Mouse (Mus musculus): ENCODE measurements at regions not wholly inside any gene's neighbourhood (a gene's known extent, or its start where the extent isn't known, plus 50 kb on each side); places are given as distances from the start of the nearest gene placed in this dataset.
A peak's percentile ranks its signal among the peaks of the same experiment; 100 is the strongest.

GRCm38 (mm10) chr13:81944047-81944446 lies 161.2 kb downstream of the Cetn3 start:
- peak; percentile 95 for ATAC-seq
- no peaks in the 10 kb centered on the region for H3K36me3 ChIP-seq (ENCODE audit: control insufficient read depth, insufficient read depth, low read length)
- H3K9ac ChIP-seq (ENCODE audit: low read depth, low read length) = no peak overlapping the region
- WGBS = 8% methylated on average over 9 of the region's 9 CpGs
- H3K27me3 ChIP-seq (ENCODE audit: control insufficient read depth, insufficient read depth, low read depth, low read length) = no peaks in the 10 kb centered on the region
- H3K4me1 ChIP-seq (ENCODE audit: control insufficient read depth, insufficient read depth, low read length) = peaks cover 12% of the 10 kb centered on the region
- H3K27ac ChIP-seq (ENCODE audit: low read length) = peak overlapping the region; percentile 41; the same call in 1 of the 2 replicates
- peak overlapping the region; percentile 38 for H3K4me3 ChIP-seq (ENCODE audit: low read depth, low read length)
- peak overlapping the region; percentile 62 for H3K4me2 ChIP-seq (ENCODE audit: low read length)
- H3K9me3 ChIP-seq (replicated peaks; ENCODE audit: control insufficient read depth, low read length, poor library complexity, severe bottlenecking) = no peaks in the 10 kb centered on the region

GRCm38 (mm10) chr13:81944469-81944868 lies 161.6 kb downstream of the Cetn3 start:
- peak overlapping the region; percentile 38 for H3K4me3 ChIP-seq (ENCODE audit: low read depth, low read length)
- ATAC-seq = peak; percentile 92
- peak overlapping the region; percentile 62 for H3K4me2 ChIP-seq (ENCODE audit: low read length)
- no peak overlapping the region for H3K9ac ChIP-seq (ENCODE audit: low read depth, low read length)
- no peaks in the 10 kb centered on the region for H3K27me3 ChIP-seq (ENCODE audit: control insufficient read depth, insufficient read depth, low read depth, low read length)
- WGBS = 26% methylated on average over 6 of the region's 6 CpGs
- no peaks in the 10 kb centered on the region for H3K9me3 ChIP-seq (replicated peaks; ENCODE audit: control insufficient read depth, low read length, poor library complexity, severe bottlenecking)
- peaks cover 12% of the 10 kb centered on the region for H3K4me1 ChIP-seq (ENCODE audit: control insufficient read depth, insufficient read depth, low read length)
- peak overlapping the region; percentile 41; the same call in 1 of the 2 replicates for H3K27ac ChIP-seq (ENCODE audit: low read length)
- H3K36me3 ChIP-seq (ENCODE audit: control insufficient read depth, insufficient read depth, low read length) = no peaks in the 10 kb centered on the region

GRCm38 (mm10) chr13:81945741-81946140 lies 162.9 kb downstream of the Cetn3 start:
- no peaks in the 10 kb centered on the region for H3K36me3 ChIP-seq (ENCODE audit: control insufficient read depth, insufficient read depth, low read length)
- H3K4me3 ChIP-seq (ENCODE audit: low read depth, low read length) = peak overlapping the region; percentile 32
- peak overlapping the region; percentile 49 for H3K9ac ChIP-seq (ENCODE audit: low read depth, low read length)
- H3K9me3 ChIP-seq (replicated peaks; ENCODE audit: control insufficient read depth, low read length, poor library complexity, severe bottlenecking) = no peaks in the 10 kb centered on the region
- peak overlapping the region; percentile 63 for H3K4me2 ChIP-seq (ENCODE audit: low read length)
- H3K4me1 ChIP-seq (ENCODE audit: control insufficient read depth, insufficient read depth, low read length) = peaks cover 12% of the 10 kb centered on the region
- WGBS = 6% methylated on average over 9 of the region's 9 CpGs
- no peaks in the 10 kb centered on the region for H3K27me3 ChIP-seq (ENCODE audit: control insufficient read depth, insufficient read depth, low read depth, low read length)
- peak overlapping the region; percentile 51 for H3K27ac ChIP-seq (ENCODE audit: low read length)
- ATAC-seq = no peak

- no peak overlapping the region for H3K9ac ChIP-seq (ENCODE audit: low read depth, low read length)
- H3K4me1 ChIP-seq (ENCODE audit: control insufficient read depth, insufficient read depth, low read length) = no peaks in the 10 kb centered on the region
- H3K36me3 ChIP-seq (ENCODE audit: control insufficient read depth, insufficient read depth, low read length) = no peaks in the 10 kb centered on the region
- no peak overlapping the region for H3K4me2 ChIP-seq (ENCODE audit: low read length)
- 82% methylated on average over 2 of the region's 2 CpGs for WGBS
- no peak overlapping the region for H3K27ac ChIP-seq (ENCODE audit: low read length)
- no peak overlapping the region for H3K4me3 ChIP-seq (ENCODE audit: low read depth, low read length)
- no peaks in the 10 kb centered on the region for H3K27me3 ChIP-seq (ENCODE audit: control insufficient read depth, insufficient read depth, low read depth, low read length)
- H3K9me3 ChIP-seq (replicated peaks; ENCODE audit: control insufficient read depth, low read length, poor library complexity, severe bottlenecking) = no peaks in the 10 kb centered on the region
- no peak for ATAC-seq
Observed at GRCm38 (mm10) chr13:81965431-81965830, 182.6 kb downstream of the Cetn3 start.

GRCm38 (mm10) chr13:81975878-81976277 lies 193.0 kb downstream of the Cetn3 start:
- Histone ChIP-seq H3K4me2 (ENCODE audit: low read length) (no peak overlapping the region), H3K9ac (ENCODE audit: low read depth, low read length) (no peak overlapping the region), H3K4me1 (ENCODE audit: control insufficient read depth, insufficient read depth, low read length) (no peaks in the 10 kb centered on the region), H3K9me3 (replicated peaks; ENCODE audit: control insufficient read depth, low read length, poor library complexity, severe bottlenecking) (no peaks in the 10 kb centered on the region), H3K4me3 (ENCODE audit: low read depth, low read length) (no peak overlapping the region), H3K27me3 (ENCODE audit: control insufficient read depth, insufficient read depth, low read depth, low read length) (no peaks in the 10 kb centered on the region), H3K36me3 (ENCODE audit: control insufficient read depth, insufficient read depth, low read length) (no peaks in the 10 kb centered on the region), H3K27ac (ENCODE audit: low read length) (no peak overlapping the region)
- 39% methylated on average over 2 of the region's 2 CpGs for WGBS
- peak; percentile 76; the same call in 1 of the 2 replicates for ATAC-seq

- ATAC-seq = no peak
- Histone ChIP-seq H3K4me2 (ENCODE audit: low read length) (no peak overlapping the region), H3K9ac (ENCODE audit: low read depth, low read length) (no peak overlapping the region), H3K9me3 (replicated peaks; ENCODE audit: control insufficient read depth, low read length, poor library complexity, severe bottlenecking) (no peaks in the 10 kb centered on the region), H3K4me3 (ENCODE audit: low read depth, low read length) (no peak overlapping the region), H3K27me3 (ENCODE audit: control insufficient read depth, insufficient read depth, low read depth, low read length) (no peaks in the 10 kb centered on the region), H3K36me3 (ENCODE audit: control insufficient read depth, insufficient read depth, low read length) (no peaks in the 10 kb centered on the region), H3K4me1 (ENCODE audit: control insufficient read depth, insufficient read depth, low read length) (no peaks in the 10 kb centered on the region), H3K27ac (ENCODE audit: low read length) (no peak overlapping the region)
- WGBS = 88% methylated on average over 6 of the region's 6 CpGs
Observed at GRCm38 (mm10) chr13:81978003-81978402, 195.1 kb downstream of the Cetn3 start.

- no peak for ATAC-seq
- no peaks in the 10 kb centered on the region for H3K9me3 ChIP-seq (replicated peaks; ENCODE audit: control insufficient read depth, low read length, poor library complexity, severe bottlenecking)
- H3K27ac ChIP-seq (ENCODE audit: low read length) = no peak overlapping the region
- no peaks in the 10 kb centered on the region for H3K4me1 ChIP-seq (ENCODE audit: control insufficient read depth, insufficient read depth, low read length)
- H3K27me3 ChIP-seq (ENCODE audit: control insufficient read depth, insufficient read depth, low read depth, low read length) = no peaks in the 10 kb centered on the region
- no peak overlapping the region for H3K4me2 ChIP-seq (ENCODE audit: low read length)
- H3K36me3 ChIP-seq (ENCODE audit: control insufficient read depth, insufficient read depth, low read length) = no peaks in the 10 kb centered on the region
- H3K4me3 ChIP-seq (ENCODE audit: low read depth, low read length) = no peak overlapping the region
- H3K9ac ChIP-seq (ENCODE audit: low read depth, low read length) = no peak overlapping the region
Observed at GRCm38 (mm10) chr13:81979289-81979688, 196.4 kb downstream of the Cetn3 start.

GRCm38 (mm10) chr13:81980094-81980493 lies 197.2 kb downstream of the Cetn3 start:
- Histone ChIP-seq H3K9me3 (replicated peaks; ENCODE audit: control insufficient read depth, low read length, poor library complexity, severe bottlenecking) (no peaks in the 10 kb centered on the region), H3K27me3 (ENCODE audit: control insufficient read depth, insufficient read depth, low read depth, low read length) (no peaks in the 10 kb centered on the region), H3K4me2 (ENCODE audit: low read length) (no peak overlapping the region), H3K9ac (ENCODE audit: low read depth, low read length) (no peak overlapping the region), H3K27ac (ENCODE audit: low read length) (no peak overlapping the region), H3K36me3 (ENCODE audit: control insufficient read depth, insufficient read depth, low read length) (no peaks in the 10 kb centered on the region), H3K4me3 (ENCODE audit: low read depth, low read length) (no peak overlapping the region), H3K4me1 (ENCODE audit: control insufficient read depth, insufficient read depth, low read length) (no peaks in the 10 kb centered on the region)
- no peak for ATAC-seq
- 82% methylated on average over 5 of the region's 5 CpGs for WGBS

- no peak overlapping the region for H3K4me3 ChIP-seq (ENCODE audit: low read depth, low read length)
- H3K36me3 ChIP-seq (ENCODE audit: control insufficient read depth, insufficient read depth, low read length) = no peaks in the 10 kb centered on the region
- H3K27me3 ChIP-seq (ENCODE audit: control insufficient read depth, insufficient read depth, low read depth, low read length) = no peaks in the 10 kb centered on the region
- no peak overlapping the region for H3K9ac ChIP-seq (ENCODE audit: low read depth, low read length)
- no peak overlapping the region for H3K4me2 ChIP-seq (ENCODE audit: low read length)
- WGBS = 67% methylated on average over 2 of the region's 2 CpGs
- no peaks in the 10 kb centered on the region for H3K4me1 ChIP-seq (ENCODE audit: control insufficient read depth, insufficient read depth, low read length)
- no peak for ATAC-seq
- H3K9me3 ChIP-seq (replicated peaks; ENCODE audit: control insufficient read depth, low read length, poor library complexity, severe bottlenecking) = no peaks in the 10 kb centered on the region
- no peak overlapping the region for H3K27ac ChIP-seq (ENCODE audit: low read length)
Observed at GRCm38 (mm10) chr13:81982491-81982890, 199.6 kb downstream of the Cetn3 start.
